Mouse (Mus musculus) erythroblast, adult 5-6 weeks (primary cell): ENCODE measurements around the gene Iqsec3. TPM values are rescaled to one million over a fixed set of nuclear protein-coding genes. Genes with fewer than 3 reads are reported as not detected.
"Not testable (repeated sequence)": the region's sequence is repeated elsewhere in the genome, so short reads cannot be mapped to it uniquely, and the experiment has no call there.

Experiments used
- ATAC-seq: replicated peaks from 2 replicates; pipeline ENCODE4 v1.8.0; 2016; ENCODE audit warnings: moderate number of reproducible peaks, mild to moderate bottlenecking, moderate TSS enrichment, inconsistent platforms; ENCODE audit not compliant: poor library complexity, low FRiP score, severe bottlenecking
- total RNA-seq, 2 experiments: library from RNA; stranded (forward) in 1 of 2; stranded (reverse) in 1 of 2; fragments of 150-400 nt in 1 of 2; fragments of 200-764, 138-1000 nt in 1 of 2; gene quantifications; 2 replicates each; pipeline versions ENCODE4 v1.2.3 to v1.2.4; 2015 to 2017; ENCODE audit warnings: low replicate concordance in 2 of 2

The Iqsec3 gene
- total RNA-seq, 2 experiments from 2014 or later: 0.58 TPM; not detected in 1

- ATAC-seq: no peak
Observed at GRCm38 (mm10) chr6:121371197-121371980, 102.1 kb downstream of the Iqsec3 start.

- no peak for ATAC-seq
Observed at GRCm38 (mm10) chr6:121367099-121367498, 106.4 kb downstream of the Iqsec3 start.

- ATAC-seq: not testable (repeated sequence)
Observed at GRCm38 (mm10) chr6:121366537-121366936, 106.9 kb downstream of the Iqsec3 start.

- ATAC-seq: no peak
Observed at GRCm38 (mm10) chr6:121363956-121364355, 109.5 kb downstream of the Iqsec3 start.

GRCm38 (mm10) chr6:121363061-121363460, 110.4 kb downstream of the Iqsec3 start:
- ATAC-seq: no peak

GRCm38 (mm10) chr6:121357232-121357631, 116.2 kb downstream of the Iqsec3 start:
- ATAC-seq: no peak

- no peak for ATAC-seq
Observed at GRCm38 (mm10) chr6:121356041-121356440, 117.4 kb downstream of the Iqsec3 start.

- no peak for ATAC-seq
Observed at GRCm38 (mm10) chr6:121352276-121352675, 121.2 kb downstream of the Iqsec3 start.

GRCm38 (mm10) chr6:121346428-121346827, 127.0 kb downstream of the Iqsec3 start:
- no peak for ATAC-seq

- no peak for ATAC-seq
Observed at GRCm38 (mm10) chr6:121344329-121344728, 129.1 kb downstream of the Iqsec3 start.

- ATAC-seq: no peak
Observed at GRCm38 (mm10) chr6:121343771-121344123, 129.7 kb downstream of the Iqsec3 start.

- no peak for ATAC-seq
Observed at GRCm38 (mm10) chr6:121343026-121343770, 130.3 kb downstream of the Iqsec3 start, which contains the start of gene Slc6a12. Gene Slc6a12 (plus strand): TSS chr6:121343076.

GRCm38 (mm10) chr6:121341650-121342049, 131.8 kb downstream of the Iqsec3 start:
- no peak for ATAC-seq

GRCm38 (mm10) chr6:121338519-121338896, 135.0 kb downstream of the Iqsec3 start:
- ATAC-seq: no peak

- ATAC-seq: peak; percentile 71
Observed at GRCm38 (mm10) chr6:121337770-121338518, 135.5 kb downstream of the Iqsec3 start.

- no peak for ATAC-seq
Observed at GRCm38 (mm10) chr6:121337229-121337628, 136.2 kb downstream of the Iqsec3 start.

- peak; percentile 88 for ATAC-seq
Observed at GRCm38 (mm10) chr6:121336558-121336957, 136.9 kb downstream of the Iqsec3 start.

GRCm38 (mm10) chr6:121335841-121336240, 137.6 kb downstream of the Iqsec3 start:
- ATAC-seq: no peak

- ATAC-seq: no peak
Observed at GRCm38 (mm10) chr6:121329848-121330508, 143.5 kb downstream of the Iqsec3 start.

GRCm38 (mm10) chr6:121328417-121328884, 145.0 kb downstream of the Iqsec3 start:
- ATAC-seq: no peak
